Mouse (Mus musculus): ENCODE results near the gene Tbkbp1.

Tbkbp1 gene

DNA sequence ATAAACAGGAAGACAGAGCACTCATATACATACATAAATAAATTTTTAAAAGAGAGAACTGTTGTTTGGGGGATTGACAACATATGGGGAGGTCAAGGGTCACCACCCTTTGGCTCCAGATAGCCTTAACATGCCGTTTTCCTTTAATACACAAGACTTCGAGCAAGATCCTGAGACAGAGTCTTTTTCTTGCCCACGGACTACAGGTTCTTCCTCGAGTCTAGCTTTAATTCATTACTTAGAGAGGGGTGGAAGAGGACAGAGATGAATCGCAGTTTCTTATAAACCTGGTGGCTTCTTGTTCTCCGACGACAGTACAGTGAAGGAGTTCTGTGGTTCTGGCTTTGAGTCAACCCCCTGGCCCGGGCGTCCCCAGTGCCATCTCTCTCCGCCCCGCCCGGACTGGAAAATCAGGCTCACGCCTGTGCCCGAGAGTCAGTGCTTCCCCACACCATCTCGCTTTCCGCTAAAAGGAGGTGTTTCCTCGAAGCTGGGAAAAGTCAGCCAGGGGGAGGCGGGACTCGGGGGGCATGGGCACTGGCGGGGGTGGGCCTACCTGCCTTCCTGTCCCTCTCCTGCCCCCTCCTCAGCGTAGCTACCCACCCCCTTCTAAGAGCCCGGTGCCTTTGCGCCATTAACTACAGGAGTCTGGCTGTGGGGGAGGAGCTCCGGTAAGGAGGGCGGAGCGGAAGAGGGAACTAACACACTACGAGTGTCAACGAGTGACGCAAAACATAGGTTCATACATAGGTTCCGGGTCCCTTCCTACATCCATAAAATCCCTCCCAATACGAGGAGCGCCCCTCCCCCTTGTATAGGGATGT is 24.4 kb downstream of the Tbkbp1 start:
- peak; percentile 84 for DNase-seq (ENCODE audit: low read depth, low spot score)
- Histone ChIP-seq H3K27me3 (ENCODE audit: control insufficient read depth, insufficient read depth, low read length, poor library complexity, severe bottlenecking) (no peaks in the 10 kb centered on the region), H3K36me3 (ENCODE audit: control insufficient read depth, insufficient read depth, low read length, poor library complexity, severe bottlenecking) (no peaks in the 10 kb centered on the region)

DNA sequence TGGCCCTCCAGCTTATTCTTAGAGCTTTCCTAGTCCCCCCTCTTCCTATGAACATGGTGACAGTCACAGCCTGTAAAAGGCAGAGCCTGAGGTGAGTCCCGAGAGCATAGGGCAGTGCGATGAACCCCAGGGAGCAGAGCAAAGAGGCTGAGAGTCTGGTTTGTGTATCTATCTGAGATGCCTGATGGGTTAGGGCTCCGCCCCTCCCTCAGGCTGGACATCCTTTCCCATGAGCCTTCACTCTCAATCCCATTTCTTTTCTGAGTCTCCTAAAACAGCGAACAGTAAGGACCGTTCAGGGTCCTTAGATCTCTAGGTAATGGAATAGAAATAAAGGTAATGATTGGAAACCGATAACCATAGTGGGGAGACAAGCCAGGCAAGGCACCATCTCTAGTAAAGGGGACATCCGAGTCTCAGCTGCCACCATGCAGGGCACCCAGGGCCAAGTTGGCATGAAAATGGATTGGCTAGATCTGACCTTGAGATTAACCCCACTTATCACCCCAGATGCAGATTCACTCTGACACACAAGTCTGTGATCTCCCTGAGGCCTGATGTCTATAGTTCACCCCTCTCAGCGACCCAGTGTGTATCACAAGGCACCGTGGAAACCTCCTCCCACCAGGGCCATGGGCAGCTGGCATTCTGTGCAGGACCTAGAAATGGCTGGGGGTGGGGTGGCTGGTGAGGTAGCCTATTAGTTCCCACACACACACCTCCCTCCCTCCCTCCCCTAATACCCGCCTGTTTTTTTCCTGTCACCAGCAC is 26.8 kb downstream of the Tbkbp1 start:
- Histone ChIP-seq H3K27me3 (ENCODE audit: control insufficient read depth, insufficient read depth, low read length, poor library complexity, severe bottlenecking) (no peaks in the 10 kb centered on the region), H3K36me3 (ENCODE audit: control insufficient read depth, insufficient read depth, low read length, poor library complexity, severe bottlenecking) (no peaks in the 10 kb centered on the region)
- no peak for DNase-seq (ENCODE audit: low read depth, low spot score)

DNA sequence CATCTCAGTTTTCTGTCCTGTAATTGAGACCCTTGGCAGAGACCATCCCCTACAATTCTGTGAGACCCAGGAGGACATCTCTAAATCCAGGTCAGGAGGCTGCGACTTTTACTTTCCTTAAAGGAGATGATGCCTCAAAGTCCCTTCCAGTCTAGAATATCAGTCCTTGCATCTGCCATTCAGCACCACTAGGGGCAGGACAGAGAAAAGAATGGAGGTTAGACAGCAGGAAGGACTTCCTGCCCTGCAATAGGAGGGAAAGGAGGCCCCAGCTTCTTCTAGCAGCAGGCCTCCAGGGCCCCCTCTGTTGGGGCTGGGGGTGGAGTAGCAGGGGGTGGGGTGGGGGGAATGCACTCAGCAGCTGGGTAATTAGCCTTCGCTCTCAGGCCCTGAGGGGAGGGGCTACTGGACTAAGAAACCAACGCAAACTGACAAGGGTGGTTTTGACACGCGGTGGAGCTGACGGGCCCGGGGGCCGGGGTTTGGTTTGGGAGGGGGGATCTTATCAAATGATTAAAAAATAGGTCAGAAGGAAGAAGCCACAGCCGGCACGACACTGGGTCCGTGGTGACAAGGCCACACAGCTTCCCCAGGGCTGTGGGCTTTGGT is 27.9 kb downstream of the Tbkbp1 start:
- no peaks in the 10 kb centered on the region for H3K36me3 ChIP-seq (ENCODE audit: control insufficient read depth, insufficient read depth, low read length, poor library complexity, severe bottlenecking)
- peak; percentile 52 for DNase-seq (ENCODE audit: low read depth, low spot score)
- no peaks in the 10 kb centered on the region for H3K27me3 ChIP-seq (ENCODE audit: control insufficient read depth, insufficient read depth, low read length, poor library complexity, severe bottlenecking)

DNA sequence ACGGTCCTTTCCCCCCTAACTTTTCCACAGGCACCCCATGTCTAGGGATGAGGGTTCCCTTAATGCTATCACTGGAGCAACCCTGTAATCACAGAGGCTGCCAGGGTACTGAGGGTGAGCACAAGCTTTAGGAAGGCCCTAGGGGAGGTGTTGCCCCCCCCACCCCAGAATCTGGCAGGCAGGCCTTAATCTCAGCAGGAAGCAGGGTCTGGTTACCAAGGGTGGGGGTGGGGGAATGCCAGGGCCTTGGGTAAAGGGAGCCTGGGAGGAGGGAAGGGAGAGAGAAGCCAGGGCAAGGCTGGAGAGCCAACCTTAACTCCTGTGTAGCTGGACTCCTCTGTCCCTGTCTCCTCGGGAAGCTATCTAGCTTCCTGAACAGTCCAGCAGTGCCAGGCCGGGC is 30.7 kb downstream of the Tbkbp1 start:
- H3K36me3 ChIP-seq (ENCODE audit: control insufficient read depth, insufficient read depth, low read length, poor library complexity, severe bottlenecking) = no peaks in the 10 kb centered on the region
- DNase-seq (ENCODE audit: low read depth, low spot score) = no peak
- no peaks in the 10 kb centered on the region for H3K27me3 ChIP-seq (ENCODE audit: control insufficient read depth, insufficient read depth, low read length, poor library complexity, severe bottlenecking)

DNA sequence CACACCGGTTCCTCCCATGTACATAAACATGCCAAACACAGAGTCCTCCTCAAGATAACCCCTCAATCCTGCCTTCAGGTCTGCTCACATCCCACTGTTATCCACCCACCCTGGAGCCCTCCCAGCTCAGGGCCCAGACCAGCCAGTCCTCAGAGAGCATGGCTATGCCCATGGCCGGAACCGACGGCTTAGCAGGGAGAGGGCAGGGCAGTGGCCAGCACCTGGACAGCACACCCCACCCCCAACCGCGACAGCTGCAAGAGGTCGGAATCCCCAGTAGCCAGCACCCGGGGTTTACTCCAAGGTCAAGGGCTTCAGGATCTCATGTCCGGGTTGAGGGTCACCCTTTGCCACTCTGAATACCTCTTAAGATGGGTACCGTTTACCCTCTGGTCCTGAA is 31.1 kb downstream of the Tbkbp1 start:
- Histone ChIP-seq H3K27me3 (ENCODE audit: control insufficient read depth, insufficient read depth, low read length, poor library complexity, severe bottlenecking) (no peaks in the 10 kb centered on the region), H3K36me3 (ENCODE audit: control insufficient read depth, insufficient read depth, low read length, poor library complexity, severe bottlenecking) (no peaks in the 10 kb centered on the region)
- DNase-seq (ENCODE audit: low read depth, low spot score) = no peak

DNA sequence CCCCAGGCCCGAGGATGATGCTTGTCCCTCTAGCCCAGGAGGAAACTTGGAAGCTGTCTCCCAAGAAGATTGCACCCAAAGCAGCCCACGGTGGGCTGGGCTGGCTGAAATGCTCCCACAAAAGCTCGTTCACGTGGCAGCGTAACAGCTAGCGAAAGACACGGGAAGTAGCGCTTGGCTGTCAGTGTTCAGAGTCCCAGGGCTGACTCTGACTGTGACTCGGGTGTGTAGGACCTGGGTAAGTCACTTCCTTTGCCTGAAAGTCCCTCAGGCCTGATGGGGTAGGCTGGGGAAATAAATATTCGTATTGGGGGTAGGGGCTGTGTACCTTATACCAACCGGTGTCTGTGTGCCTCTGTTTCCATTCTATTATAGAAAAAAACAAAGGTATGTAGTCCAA is 35.5 kb downstream of the Tbkbp1 start:
- no peaks in the 10 kb centered on the region for H3K27me3 ChIP-seq (ENCODE audit: control insufficient read depth, insufficient read depth, low read length, poor library complexity, severe bottlenecking)
- DNase-seq (ENCODE audit: low read depth, low spot score) = peak; percentile 60
- H3K36me3 ChIP-seq (ENCODE audit: control insufficient read depth, insufficient read depth, low read length, poor library complexity, severe bottlenecking) = no peaks in the 10 kb centered on the region

DNA sequence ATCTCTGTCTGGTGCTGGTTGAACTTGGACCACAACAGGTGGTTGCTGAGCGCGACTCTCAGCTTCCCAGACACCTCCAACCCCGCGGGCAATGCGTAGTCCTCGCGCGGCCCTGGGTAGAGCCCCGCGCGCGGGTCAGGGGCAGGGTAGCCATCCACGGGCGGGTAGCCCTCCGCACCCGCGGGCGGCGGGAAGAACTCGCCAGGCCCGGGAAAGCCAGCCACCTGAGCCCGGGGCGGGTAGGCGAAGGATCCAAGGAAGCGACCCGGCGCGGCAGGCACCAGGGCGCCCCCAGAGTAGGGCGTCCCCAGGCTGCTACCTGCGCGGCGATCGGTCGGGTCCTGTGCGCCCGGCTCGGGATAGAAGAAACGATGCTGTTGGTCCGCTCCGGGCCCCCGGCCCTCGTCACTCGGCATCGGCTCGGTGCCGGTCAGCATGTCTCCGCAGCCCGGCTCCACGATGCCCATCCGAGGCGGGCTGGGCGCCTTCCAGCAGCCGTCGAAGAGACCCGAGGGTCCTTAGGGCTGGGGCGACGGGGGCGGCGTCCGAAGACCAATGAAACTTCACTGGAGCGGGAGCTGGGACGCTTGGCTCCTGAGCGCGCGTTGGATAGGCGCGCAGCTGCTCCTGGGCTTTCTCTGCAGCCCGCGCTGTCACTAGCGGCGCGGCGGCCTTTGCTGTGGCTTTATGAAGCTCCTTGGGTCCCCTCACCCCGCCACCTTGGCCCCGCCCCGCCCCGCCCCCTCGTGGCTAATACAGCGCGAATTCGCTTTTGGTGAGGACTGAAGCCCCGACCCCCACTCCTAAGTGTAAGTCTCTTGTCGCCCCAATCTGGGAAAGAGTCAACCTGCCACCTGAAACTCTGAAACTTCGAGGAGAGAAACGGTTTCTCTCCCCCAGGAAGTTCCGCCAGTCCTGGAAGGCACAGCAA is 36.4 kb downstream of the Tbkbp1 start, which contains the start of gene Tbx21:
Gene Tbx21 (minus strand): TSS at position 661 of the 931 bp plus-strand sequence.
- DNase-seq (ENCODE audit: low read depth, low spot score) = peak; percentile 39
- H3K36me3 ChIP-seq (ENCODE audit: control insufficient read depth, insufficient read depth, low read length, poor library complexity, severe bottlenecking) = no peaks in the 10 kb centered on the region
- H3K27me3 ChIP-seq (ENCODE audit: control insufficient read depth, insufficient read depth, low read length, poor library complexity, severe bottlenecking) = no peaks in the 10 kb centered on the region

DNA sequence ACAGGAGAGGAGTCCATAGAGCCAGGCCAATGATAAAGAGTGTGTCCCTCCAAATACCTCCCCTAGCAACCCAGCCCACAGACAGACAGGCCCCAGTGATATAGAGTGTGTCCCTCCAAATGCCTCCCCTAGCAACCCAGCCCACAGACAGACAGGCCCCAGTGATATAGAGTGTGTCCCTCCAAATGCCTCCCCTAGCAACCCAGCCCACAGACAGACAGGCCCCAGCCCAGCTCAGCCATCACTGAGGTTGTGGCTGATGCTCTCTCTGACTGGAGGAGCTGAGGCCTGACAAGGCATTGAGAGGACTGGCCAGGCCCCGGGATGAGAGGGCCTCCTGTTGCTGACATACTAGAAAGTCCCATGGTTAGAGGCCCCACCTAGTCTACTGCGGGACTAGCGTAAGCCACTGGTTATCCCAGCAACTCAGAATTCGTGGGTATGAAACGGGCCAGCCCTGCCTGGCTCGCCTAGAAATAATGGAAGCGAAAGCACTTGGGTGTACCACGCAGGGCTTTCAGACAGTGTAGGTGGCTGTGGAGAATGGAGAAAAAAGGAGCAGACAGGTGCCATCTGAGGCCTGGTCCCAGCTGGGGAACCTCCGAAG is 38.7 kb downstream of the Tbkbp1 start:
- Histone ChIP-seq H3K36me3 (ENCODE audit: control insufficient read depth, insufficient read depth, low read length, poor library complexity, severe bottlenecking) (no peaks in the 10 kb centered on the region), H3K27me3 (ENCODE audit: control insufficient read depth, insufficient read depth, low read length, poor library complexity, severe bottlenecking) (no peaks in the 10 kb centered on the region)
- no peak for DNase-seq (ENCODE audit: low read depth, low spot score)

DNA sequence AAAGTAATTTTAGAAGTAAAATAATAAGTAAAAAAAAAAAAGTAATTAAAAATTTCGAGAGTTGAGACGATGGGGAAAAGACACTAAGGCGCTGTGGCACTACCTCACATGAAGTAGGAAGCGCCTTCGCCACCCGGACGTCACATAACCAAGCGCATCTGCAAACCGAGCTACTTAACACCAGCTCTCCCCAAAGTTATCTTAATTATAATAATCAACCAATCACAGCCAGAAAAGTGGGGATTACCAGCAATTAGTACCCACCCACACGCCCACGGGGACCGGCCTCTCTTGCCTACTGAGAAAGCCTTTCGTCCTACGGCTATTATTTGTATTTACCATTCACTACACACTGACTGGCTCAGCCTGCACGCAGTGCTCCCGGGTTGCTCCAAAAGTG is 42.3 kb downstream of the Tbkbp1 start:
- no peak for DNase-seq (ENCODE audit: low read depth, low spot score)
- Histone ChIP-seq H3K36me3 (ENCODE audit: control insufficient read depth, insufficient read depth, low read length, poor library complexity, severe bottlenecking) (no peaks in the 10 kb centered on the region), H3K27me3 (ENCODE audit: control insufficient read depth, insufficient read depth, low read length, poor library complexity, severe bottlenecking) (no peaks in the 10 kb centered on the region)

DNA sequence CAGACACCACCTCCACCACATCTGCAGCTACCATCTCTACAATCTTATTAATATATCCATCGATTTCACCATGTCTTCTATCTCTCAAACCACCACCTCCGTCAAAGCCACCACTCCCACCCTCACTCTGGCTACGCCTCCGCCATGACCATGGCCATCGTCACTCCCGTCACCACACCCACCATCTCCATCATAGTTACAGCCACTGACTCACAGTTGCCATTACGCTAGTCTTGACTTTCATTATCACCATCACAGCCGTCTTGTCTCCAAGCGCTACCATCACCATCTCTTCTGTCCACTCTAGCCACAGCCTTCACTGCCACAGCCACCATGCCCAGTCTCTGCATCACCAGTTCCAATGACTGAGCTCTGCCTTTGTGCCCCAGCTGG is 47.2 kb downstream of the Tbkbp1 start:
- no peaks in the 10 kb centered on the region for H3K36me3 ChIP-seq (ENCODE audit: control insufficient read depth, insufficient read depth, low read length, poor library complexity, severe bottlenecking)
- no peak for DNase-seq (ENCODE audit: low read depth, low spot score)
- H3K27me3 ChIP-seq (ENCODE audit: control insufficient read depth, insufficient read depth, low read length, poor library complexity, severe bottlenecking) = no peaks in the 10 kb centered on the region

DNA sequence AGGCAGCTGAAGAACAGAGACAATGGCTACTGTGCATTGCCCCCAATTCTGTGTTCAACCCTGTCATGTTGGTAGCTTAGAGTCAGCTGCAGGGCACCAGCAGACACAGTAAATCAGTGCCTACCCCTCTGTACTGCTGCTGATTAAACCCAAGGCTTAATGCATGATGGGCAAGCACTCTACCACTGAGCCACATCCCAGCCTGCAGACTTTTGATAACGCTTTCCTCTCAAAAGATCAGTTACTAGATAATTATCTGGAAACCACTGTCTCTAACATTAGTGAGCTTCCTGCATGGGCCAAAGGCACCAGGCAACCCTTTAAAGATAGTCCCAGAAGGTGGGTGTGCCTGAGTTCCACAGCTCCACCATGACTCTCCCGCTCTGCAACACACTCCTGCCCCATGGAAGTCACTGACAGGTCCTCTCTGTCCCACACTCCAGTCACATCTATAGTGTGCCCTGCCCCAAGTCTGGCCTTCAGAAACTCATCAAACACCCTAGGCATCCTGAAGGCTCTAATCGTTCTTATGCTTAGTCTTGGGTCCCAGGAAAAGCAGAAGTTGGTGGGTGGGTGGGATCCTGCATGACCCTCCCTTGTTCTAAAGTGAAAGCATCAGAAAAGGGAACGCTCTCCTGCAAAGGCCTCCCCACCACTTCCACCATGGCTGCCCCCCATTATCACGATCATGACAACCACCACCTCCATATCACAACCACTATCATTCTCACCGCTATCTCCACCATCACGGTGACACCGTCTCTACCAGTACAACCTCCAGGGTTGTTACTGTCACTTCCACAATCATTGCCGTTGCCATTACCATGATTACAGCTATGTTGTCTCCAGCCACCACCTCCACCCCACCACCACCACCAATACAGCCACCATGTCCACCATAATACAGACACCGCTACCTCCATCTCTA is 47.9 kb downstream of the Tbkbp1 start:
- no peak for DNase-seq (ENCODE audit: low read depth, low spot score)
- Histone ChIP-seq H3K27me3 (ENCODE audit: control insufficient read depth, insufficient read depth, low read length, poor library complexity, severe bottlenecking) (no peaks in the 10 kb centered on the region), H3K36me3 (ENCODE audit: control insufficient read depth, insufficient read depth, low read length, poor library complexity, severe bottlenecking) (no peaks in the 10 kb centered on the region)

DNA sequence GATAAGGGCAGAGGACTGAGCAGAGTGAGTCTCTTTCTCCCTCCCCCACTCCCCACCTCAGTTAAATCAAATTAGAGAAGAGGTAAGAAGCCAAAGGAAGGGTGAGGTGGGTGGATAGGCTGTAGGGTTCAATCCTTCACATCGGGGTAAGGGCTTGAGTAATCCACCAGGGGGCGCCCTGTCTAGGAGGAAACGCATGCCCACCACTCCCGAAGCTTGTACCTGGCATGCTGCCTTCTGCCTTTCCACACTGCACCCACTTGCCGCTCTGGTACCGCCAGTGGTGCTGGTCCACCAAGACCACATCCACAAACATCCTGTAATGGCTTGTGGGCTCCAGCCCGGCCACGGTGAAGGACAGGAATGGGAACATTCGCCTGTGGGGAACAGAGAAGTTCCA is 49.6 kb downstream of the Tbkbp1 start:
- no peaks in the 10 kb centered on the region for H3K36me3 ChIP-seq (ENCODE audit: control insufficient read depth, insufficient read depth, low read length, poor library complexity, severe bottlenecking)
- DNase-seq (ENCODE audit: low read depth, low spot score) = peak; percentile 85
- no peaks in the 10 kb centered on the region for H3K27me3 ChIP-seq (ENCODE audit: control insufficient read depth, insufficient read depth, low read length, poor library complexity, severe bottlenecking)

DNA sequence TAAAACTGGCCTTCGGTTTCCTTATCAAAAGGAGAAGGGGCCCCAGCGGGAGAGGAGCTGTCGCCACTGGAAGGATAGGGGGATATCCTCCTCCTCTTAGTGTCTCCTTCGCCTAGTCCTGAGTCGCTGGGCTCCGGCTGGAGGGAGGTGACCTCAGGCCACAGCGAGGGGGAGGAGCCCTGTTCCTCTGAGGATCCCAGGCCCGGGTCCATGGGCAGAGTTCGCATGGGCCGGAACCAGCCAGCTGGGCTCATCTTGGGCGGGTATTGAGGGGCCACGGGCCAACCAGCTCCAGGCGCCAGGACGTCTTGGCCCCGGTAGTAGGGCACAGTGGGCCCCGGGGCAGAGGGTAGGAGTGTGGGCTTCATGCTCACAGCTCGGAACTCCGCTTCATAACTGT is 52.5 kb downstream of the Tbkbp1 start:
- no peaks in the 10 kb centered on the region for H3K27me3 ChIP-seq (ENCODE audit: control insufficient read depth, insufficient read depth, low read length, poor library complexity, severe bottlenecking)
- DNase-seq (ENCODE audit: low read depth, low spot score) = no peak
- no peaks in the 10 kb centered on the region for H3K36me3 ChIP-seq (ENCODE audit: control insufficient read depth, insufficient read depth, low read length, poor library complexity, severe bottlenecking)
